Mouse (Mus musculus) kidney, embryonic 16.5 days (tissue): ENCODE measurements at regions not wholly inside any gene's neighbourhood (a gene's known extent, or its start where the extent isn't known, plus 50 kb on each side); places are given as distances from the start of the nearest gene placed in this dataset.

Experiments
- ATAC-seq: fragments of 200-750 bp; cut with Nextera tagmentation; 2 replicates; pipeline ENCODE4 v1.8.0; 2017; ENCODE audit warnings: moderate TSS enrichment; ENCODE audit not compliant: low FRiP score, low TSS enrichment
- H3K27ac ChIP-seq: fragments of 300-500 bp; sonication (generic); 2 replicates; pipeline ENCODE4 v1.5.1; 2014; ENCODE audit warnings: low read length
- H3K27me3 ChIP-seq: fragments of 300-500 bp; sonication (generic); 2 replicates; pipeline ENCODE4 v1.6.1; 2014; ENCODE audit warnings: low read length, control low read depth, mixed read lengths; ENCODE audit not compliant: insufficient read depth
- H3K36me3 ChIP-seq: fragments of 300-500 bp; sonication (generic); 2 replicates; pipeline ENCODE4 v1.6.1; 2014; ENCODE audit warnings: low read length, control low read depth, mixed read lengths; ENCODE audit not compliant: insufficient read depth
- H3K4me1 ChIP-seq: fragments of 300-500 bp; sonication (generic); 2 replicates; pipeline ENCODE4 v1.6.1; 2014; ENCODE audit warnings: low read length, control low read depth, mixed read lengths; ENCODE audit not compliant: insufficient read depth
- H3K4me2 ChIP-seq: fragments of 300-500 bp; sonication (generic); replicated peaks from 2 replicates; pipeline ENCODE4 v1.6.1; 2014; ENCODE audit warnings: low read depth, low read length
- H3K4me3 ChIP-seq: fragments of 300-500 bp; sonication (generic); 2 replicates; pipeline ENCODE4 v1.5.1; 2014; ENCODE audit warnings: mild to moderate bottlenecking, low read length
- H3K9ac ChIP-seq: fragments of 300-500 bp; sonication (generic); replicated peaks from 2 replicates; pipeline ENCODE4 v1.6.1; 2014; ENCODE audit warnings: low read length
- H3K9me3 ChIP-seq: fragments of 300-500 bp; sonication (generic); 2 replicates; pipeline ENCODE4 v1.6.1; 2016; ENCODE audit warnings: low read length, control low read depth
- WGBS: fragments of 180-500 bp; shearing (Covaris S2); extraction: QIAGEN DNeasy Blood & Tissue Kit; methylation state at CpG from one replicate; pipeline ENCODE4 v1.1.7; 2014; 5-methylcytosine and 5-hydroxymethylcytosine counted together

DNA sequence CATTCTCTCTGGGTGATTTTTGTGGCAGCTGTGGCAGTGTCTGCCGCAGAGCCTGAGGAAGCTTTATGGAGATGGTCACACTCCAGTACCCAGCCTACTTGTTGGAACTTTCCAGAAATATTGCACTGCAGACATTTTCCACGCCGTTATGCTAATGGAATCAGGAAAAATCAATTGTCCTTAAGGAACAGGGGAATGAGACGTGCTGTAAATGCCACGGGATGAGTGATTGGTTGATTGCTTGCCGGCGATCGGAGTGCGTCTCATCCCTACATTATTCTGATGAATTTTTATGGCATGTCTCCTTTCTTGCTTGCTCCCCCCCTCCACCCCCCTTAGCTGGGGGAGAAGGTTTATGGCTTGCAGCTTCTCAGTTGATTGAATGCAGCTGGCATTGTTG lies 142.9 kb downstream of the Dmrta2 start:
- no peak for ATAC-seq
- H3K27ac ChIP-seq: peak overlapping the region; percentile 9; the same call in 1 of the 2 replicates
- no peak overlapping the region for H3K4me3 ChIP-seq
- H3K4me1 ChIP-seq: peaks cover 13% of the 10 kb centered on the region
- no peaks in the 10 kb centered on the region for H3K36me3 ChIP-seq
- H3K9ac ChIP-seq: no peak overlapping the region
- no peaks in the 10 kb centered on the region for H3K27me3 ChIP-seq
- no peak overlapping the region for H3K4me2 ChIP-seq
- WGBS: 8% methylated on average over 9 of the region's 9 CpGs
- H3K9me3 ChIP-seq: no peaks in the 10 kb centered on the region

DNA sequence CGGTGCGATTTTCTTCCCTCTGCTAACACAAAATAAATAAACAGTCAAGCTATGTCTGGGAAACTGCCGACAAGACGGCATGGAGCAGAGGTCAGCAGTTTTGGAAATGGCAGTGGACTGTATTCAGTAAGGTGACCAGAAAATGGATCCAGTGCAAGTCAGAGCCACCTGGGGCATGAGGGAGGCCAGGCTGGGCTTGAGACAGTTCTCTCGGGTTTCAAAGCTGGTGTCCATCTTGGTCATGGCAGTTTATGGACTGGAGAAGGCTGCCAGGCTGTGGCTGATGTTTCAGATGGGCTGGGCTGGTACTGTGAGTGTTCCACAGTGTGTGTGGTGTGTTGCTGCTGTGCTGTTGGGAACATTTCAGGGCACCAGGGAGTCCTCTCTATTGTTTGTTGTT lies 143.6 kb downstream of the Dmrta2 start:
- Histone ChIP-seq H3K9ac (no peak overlapping the region), H3K27ac (peak overlapping the region; percentile 10; the same call in 1 of the 2 replicates), H3K27me3 (no peaks in the 10 kb centered on the region), H3K9me3 (no peaks in the 10 kb centered on the region), H3K4me2 (no peak overlapping the region), H3K4me3 (no peak overlapping the region), H3K36me3 (no peaks in the 10 kb centered on the region), H3K4me1 (peaks cover 13% of the 10 kb centered on the region)
- 17% methylated on average over 5 of the region's 5 CpGs for WGBS
- peak; percentile 67 for ATAC-seq

DNA sequence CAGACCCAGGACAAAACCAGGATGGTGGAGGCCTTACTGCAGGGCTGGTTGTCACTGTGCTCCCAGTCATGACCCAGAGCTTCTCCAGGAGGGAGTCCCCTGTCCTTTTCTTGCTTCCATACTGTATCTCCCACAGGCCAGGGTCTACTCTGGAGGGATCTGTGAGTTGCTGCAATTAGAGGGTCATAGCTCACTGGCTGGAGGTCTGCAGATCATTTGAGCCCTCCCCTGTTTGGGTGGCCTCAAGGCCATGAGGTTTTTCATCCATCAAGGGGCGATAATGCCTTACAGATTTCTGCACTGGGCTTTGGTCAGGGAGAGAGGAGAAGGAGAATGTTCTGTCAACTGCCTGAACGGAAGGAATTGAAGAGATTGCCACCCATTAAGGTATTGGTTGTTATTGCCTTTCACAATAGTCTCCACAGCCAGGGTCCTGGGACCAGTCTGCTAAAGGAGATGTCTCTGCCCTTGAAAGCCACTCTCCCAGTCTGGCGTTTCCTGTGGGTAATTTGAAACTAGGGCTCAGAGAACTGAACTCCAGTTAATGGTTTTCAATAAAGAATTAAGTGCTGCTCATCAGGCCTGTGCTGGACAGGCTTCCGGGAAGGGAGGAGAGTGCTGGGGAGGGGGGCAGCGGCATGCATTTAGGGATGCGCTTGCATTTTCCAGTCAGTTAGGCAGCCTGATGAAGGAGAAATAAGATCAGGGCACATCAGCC lies 147.4 kb downstream of the Dmrta2 start:
- Histone ChIP-seq H3K4me1 (peaks cover 13% of the 10 kb centered on the region), H3K9ac (no peak overlapping the region), H3K36me3 (no peaks in the 10 kb centered on the region), H3K9me3 (no peaks in the 10 kb centered on the region), H3K4me2 (no peak overlapping the region), H3K27me3 (no peaks in the 10 kb centered on the region), H3K27ac (peak overlapping the region; percentile 66), H3K4me3 (no peak overlapping the region)
- ATAC-seq: peak; percentile 87
- WGBS: 3% methylated on average over 6 of the region's 6 CpGs

DNA sequence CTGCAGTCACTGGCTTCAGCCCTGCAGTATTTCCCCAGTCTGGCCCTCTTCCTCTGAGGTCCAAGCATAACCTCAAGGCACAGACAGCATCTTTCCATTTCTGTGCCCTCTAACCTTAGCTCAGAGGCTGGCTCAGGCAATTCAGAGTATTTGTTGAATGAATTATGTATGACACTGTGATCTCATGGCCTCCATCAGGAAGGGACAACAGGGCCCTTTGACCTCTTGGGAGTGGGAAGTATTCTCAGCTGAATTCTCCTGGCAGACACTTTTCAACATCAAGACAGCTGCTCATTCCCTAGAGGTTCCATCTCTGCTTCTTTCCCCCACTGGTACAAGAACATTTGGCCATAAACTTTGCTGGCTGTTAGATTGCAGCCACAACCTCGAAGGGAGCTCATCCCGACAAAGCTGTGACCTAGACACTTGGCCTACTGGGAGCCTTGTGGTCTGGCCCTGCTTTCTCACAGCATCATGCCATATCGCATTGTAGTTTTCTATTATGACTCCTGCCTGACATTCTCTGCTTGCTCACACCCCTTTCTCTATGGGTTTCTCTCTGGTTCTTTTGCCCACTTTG lies 150.2 kb downstream of the Dmrta2 start:
- H3K9me3 ChIP-seq: no peaks in the 10 kb centered on the region
- no peak overlapping the region for H3K4me3 ChIP-seq
- WGBS: 25% methylated on average over 3 of the region's 3 CpGs
- H3K4me2 ChIP-seq: no peak overlapping the region
- H3K27me3 ChIP-seq: no peaks in the 10 kb centered on the region
- H3K4me1 ChIP-seq: peaks cover 8% of the 10 kb centered on the region; the same call in 1 of the 2 replicates
- no peak overlapping the region for H3K27ac ChIP-seq
- no peaks in the 10 kb centered on the region for H3K36me3 ChIP-seq
- H3K9ac ChIP-seq: no peak overlapping the region
- no peak for ATAC-seq

DNA sequence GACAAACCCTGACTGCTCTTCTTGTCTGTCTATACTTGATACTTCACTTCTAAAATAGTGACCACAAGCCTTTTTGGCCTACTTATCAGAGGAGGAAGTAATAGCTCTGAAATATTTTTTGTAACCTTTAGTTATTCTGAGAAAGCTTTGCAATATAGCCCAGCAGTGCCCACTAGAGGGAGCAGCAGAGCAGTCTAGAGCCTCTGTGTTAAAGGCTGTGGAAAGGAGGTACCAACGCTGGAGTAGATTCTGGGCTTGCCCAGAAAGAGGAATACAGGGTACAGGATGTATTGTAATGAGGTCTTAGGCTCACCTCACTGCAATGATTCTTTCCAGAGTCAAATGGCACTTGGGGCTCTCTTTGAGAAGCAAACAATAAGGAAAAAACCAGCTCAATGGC lies 151.1 kb downstream of the Dmrta2 start:
- Histone ChIP-seq H3K9me3 (no peaks in the 10 kb centered on the region), H3K4me2 (no peak overlapping the region), H3K27ac (no peak overlapping the region), H3K4me3 (no peak overlapping the region), H3K4me1 (peaks cover 15% of the 10 kb centered on the region), H3K9ac (no peak overlapping the region), H3K36me3 (no peaks in the 10 kb centered on the region), H3K27me3 (no peaks in the 10 kb centered on the region)
- no peak for ATAC-seq
- 0% methylated on average over 1 of the region's 1 CpGs for WGBS

DNA sequence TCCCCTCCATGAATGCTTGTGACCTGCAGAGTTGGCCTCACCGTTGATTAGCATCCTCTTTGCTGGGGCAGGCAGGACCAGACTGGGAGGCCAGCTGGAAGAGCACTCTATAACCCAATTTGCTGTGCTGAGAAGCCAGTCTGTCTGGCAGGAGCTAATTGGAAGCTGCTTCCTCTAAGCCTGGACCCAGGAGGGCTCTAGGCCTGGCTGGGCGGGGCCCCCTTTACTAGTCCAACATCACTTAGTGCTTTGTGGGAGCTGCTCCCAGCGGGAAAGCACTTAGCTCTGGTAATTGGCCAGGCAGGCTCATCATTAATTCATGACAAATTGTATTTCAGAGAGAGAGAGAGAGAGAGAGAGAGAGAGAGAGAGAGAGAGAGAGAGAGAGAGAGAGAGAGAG lies 151.7 kb downstream of the Dmrta2 start:
- Histone ChIP-seq H3K9me3 (no peaks in the 10 kb centered on the region), H3K4me3 (no peak overlapping the region), H3K4me2 (no peak overlapping the region), H3K9ac (no peak overlapping the region), H3K27me3 (no peaks in the 10 kb centered on the region), H3K36me3 (no peaks in the 10 kb centered on the region), H3K27ac (no peak overlapping the region), H3K4me1 (peaks cover 21% of the 10 kb centered on the region)
- 69% methylated on average over 3 of the region's 3 CpGs for WGBS
- ATAC-seq: no peak

DNA sequence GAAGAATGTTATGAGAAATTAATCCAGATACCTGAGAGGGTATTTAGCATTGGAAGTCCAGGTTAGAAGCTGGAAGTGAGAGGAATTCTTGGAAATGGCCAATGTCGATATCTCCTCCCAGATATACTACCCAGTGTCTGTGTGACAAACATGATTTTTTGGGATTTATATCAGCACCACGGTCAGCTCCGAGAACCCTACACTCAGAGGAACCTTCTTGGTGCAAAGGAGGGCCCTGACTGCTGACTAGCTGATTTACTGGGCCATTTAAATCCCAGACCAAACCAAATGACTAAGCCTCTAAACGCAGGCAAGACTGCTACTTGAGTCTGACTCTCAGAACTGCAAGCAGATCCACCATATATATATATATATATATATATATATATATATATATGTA lies 154.2 kb downstream of the Dmrta2 start:
- H3K9ac ChIP-seq: no peak overlapping the region
- H3K36me3 ChIP-seq: no peaks in the 10 kb centered on the region
- H3K27me3 ChIP-seq: no peaks in the 10 kb centered on the region
- no peaks in the 10 kb centered on the region for H3K9me3 ChIP-seq
- WGBS: 29% methylated on average over 4 of the region's 4 CpGs
- H3K27ac ChIP-seq: no peak overlapping the region
- ATAC-seq: no peak
- H3K4me3 ChIP-seq: no peak overlapping the region
- peaks cover 15% of the 10 kb centered on the region for H3K4me1 ChIP-seq
- H3K4me2 ChIP-seq: no peak overlapping the region

DNA sequence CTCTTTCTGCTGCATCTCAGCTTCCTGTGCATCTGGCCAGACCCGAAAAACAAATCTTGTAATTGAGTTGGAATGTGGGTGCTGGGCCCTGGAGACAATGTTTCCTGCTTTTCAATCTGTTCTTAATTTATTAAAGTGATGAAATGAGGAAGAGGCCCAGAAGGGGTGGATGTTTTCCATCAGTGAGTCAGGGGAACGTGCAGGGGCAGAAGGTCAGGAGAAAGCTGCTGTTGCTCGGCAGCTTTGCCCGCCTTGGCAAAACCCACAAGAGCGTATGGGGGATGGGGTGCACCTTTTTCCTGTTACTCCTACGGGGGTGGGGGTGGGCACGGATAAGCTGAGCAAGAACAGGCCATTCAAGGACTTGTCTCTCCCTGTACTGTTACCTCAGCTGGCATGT lies 156.2 kb downstream of the Dmrta2 start:
- 4% methylated on average over 7 of the region's 7 CpGs for WGBS
- H3K9me3 ChIP-seq: no peaks in the 10 kb centered on the region
- 0 out of 2 replicates have a peak overlapping the region, but pooled peaks have one; percentile 16 for H3K27ac ChIP-seq
- no peaks in the 10 kb centered on the region for H3K27me3 ChIP-seq
- no peak overlapping the region for H3K4me3 ChIP-seq
- H3K4me2 ChIP-seq: no peak overlapping the region
- peaks cover 15% of the 10 kb centered on the region for H3K4me1 ChIP-seq
- peak; percentile 57; the same call in 1 of the 2 replicates for ATAC-seq
- H3K9ac ChIP-seq: no peak overlapping the region
- no peaks in the 10 kb centered on the region for H3K36me3 ChIP-seq

DNA sequence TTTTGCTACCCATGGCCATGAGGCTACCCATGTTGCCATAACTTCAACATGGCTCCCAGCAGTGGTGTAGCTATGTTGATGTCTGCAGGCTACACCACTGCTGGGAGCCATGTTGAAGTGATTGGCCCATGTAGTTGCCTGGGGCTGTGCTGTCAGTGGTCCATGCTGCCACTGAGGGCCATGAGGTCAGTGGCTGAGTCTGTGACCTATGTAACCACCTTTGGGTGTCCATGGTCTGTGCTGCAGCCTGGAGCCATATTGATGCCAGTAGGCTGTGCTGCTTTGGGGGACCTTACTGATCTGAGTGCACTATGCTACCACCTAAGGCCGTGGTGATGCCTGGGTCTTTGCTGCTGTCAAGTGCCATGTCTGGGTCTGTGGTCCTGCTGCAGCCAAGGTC lies 167.4 kb downstream of the Dmrta2 start:
- no peaks in the 10 kb centered on the region for H3K4me1 ChIP-seq
- 89% methylated on average over 1 of the region's 1 CpGs for WGBS
- ATAC-seq: 0 out of 2 replicates have a peak, but pooled peaks have one; percentile 31
- no peak overlapping the region for H3K27ac ChIP-seq
- H3K9me3 ChIP-seq: no peaks in the 10 kb centered on the region
- H3K4me3 ChIP-seq: no peak overlapping the region
- H3K9ac ChIP-seq: no peak overlapping the region
- H3K4me2 ChIP-seq: no peak overlapping the region
- no peaks in the 10 kb centered on the region for H3K36me3 ChIP-seq
- no peaks in the 10 kb centered on the region; the same call in 1 of the 2 replicates for H3K27me3 ChIP-seq
